Mouse (Mus musculus) kidney, postnatal 4 days (tissue): Measurements from ENCODE around the gene Pcyt1a.
"Not testable (repeated sequence)": the region's sequence is repeated elsewhere in the genome, so short reads cannot be mapped to it uniquely, and the experiment has no call there.

Experiments
- DNase-seq, 2 experiments: peaks; one replicate each; pipeline ENCODE4 v3.0.0; 2021; ENCODE audit warnings: mixed read lengths in 2 of 2

The Pcyt1a gene

DNA sequence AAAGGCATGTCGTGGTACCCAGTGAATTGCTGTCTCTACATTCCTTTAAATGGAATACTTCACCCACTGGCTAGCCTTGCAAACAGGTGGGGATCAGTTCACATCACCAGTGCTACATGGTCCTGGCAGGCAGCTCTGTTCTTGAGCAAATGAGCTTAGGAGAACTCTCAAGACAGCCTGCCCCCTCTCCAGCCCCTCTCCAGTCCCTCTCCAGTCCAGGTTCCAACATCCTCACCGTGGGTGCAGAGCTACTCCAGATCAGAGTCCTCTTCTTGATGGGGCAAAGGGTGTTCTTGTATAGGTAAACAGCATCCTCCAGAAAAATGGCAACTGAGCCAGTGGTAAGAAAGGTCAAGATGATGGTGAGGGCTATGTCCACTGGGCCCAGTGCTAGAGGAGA lies 48.7 kb downstream of the Pcyt1a start:
- no peak for DNase-seq

DNA sequence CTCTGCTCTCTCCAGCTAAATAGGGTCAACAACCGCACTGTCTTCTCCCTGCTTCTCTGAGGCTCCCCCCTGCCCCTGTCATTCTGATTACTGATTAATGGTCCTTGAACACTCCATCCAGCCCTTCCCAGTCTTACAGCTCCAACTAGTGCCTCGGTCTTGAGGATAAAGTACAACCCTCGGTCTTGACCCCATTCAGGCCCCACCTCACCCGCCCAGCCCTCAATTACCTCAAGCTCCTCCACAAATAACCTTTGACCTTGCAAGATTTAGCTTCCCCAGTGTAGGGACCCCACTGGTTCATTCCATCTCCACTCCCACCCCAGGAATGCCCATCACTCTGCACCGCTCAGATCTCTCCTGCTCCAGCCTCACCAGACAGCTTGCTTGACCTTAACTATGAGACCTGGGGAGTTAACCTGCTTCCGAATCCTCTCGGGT lies 53.7 kb downstream of the Pcyt1a start:
- peak in 1 of 2 experiments; percentile 55 for DNase-seq

- no peak for DNase-seq
These were observed 54.5 kb downstream of the Pcyt1a start for GRCm38 (mm10) chr16:32485209-32485608.

GRCm38 (mm10) chr16:32486046-32486445 lies 55.3 kb downstream of the Pcyt1a start:
- DNase-seq, result peak in 1 of 2 experiments; percentile 36

DNA sequence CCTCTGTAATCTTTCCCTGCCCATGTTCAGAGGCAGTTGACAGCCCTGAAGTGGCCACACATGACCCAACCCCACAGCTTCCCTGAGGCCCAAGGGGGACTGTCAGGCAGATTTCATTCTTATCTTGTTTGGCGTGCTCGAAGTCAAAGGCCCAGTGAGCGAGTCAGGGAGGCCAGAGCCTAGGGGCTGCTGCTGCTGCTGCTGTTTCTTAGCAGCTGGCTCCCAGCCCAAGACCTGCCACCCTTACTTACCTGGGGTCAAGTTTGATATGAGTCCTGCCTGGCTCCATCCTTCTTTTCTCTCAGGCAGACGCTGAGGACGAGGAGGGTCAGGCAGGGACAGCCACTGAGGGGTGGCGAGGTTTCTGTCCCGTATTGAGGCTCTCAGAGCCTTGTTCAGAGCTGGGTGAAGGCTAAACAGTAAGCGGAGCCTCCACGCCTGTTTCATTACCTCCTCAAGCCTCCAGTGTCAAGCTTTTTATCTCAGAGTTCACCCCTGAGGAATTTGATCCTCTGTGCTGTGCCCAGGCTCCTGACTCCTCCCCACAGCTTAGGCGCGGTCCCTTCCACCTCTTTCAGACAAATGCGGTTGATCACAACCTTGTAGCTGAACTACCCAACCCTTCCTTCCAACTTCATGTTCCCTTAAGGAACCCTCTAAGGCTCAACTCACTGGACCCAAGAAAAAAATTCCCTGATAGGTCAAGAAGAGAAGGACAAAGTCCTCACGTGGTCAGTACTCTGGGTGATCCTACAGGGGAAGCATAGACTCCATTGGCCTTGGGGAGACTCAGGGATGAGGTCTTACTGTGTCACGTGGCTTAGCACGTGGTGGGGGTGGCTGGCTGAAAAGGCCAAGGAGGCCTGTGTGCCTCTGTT lies 56.8 kb downstream of the Pcyt1a start, which contains the start of gene Slc51a:
Slc51a (minus strand) TSS at position 646 of the 878 bp plus-strand sequence.
- DNase-seq, result no peak

- no peak for DNase-seq
These were observed 58.2 kb downstream of the Pcyt1a start for GRCm38 (mm10) chr16:32488939-32489338.

DNA sequence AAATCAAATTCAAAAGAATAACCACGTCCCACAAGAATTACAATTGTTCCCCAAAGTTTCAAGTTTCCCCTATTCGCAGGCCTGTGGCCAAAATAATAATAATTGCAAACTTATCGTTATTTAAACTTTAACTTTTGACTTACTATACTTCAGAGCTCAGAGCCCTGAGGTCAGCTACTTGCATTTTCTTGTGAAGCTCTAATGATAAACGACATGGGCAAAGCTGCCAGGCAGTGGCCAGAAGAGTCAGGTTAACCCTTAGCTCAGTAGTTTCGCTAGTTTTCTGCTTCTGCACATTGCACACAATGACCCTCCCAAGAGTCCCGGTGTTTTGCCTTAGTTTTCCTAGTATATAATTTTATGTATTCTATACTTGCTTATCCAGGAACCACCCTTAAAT lies 63.6 kb downstream of the Pcyt1a start:
- DNase-seq, result not testable (repeated sequence)

GRCm38 (mm10) chr16:32495965-32496364 lies 65.2 kb downstream of the Pcyt1a start, which contains the start of gene Zdhhc19:
Gene Zdhhc19, plus strand, starts transcription at chr16:32496265.
- DNase-seq, result no peak

GRCm38 (mm10) chr16:32498996-32499395 lies 68.3 kb downstream of the Pcyt1a start:
- no peak for DNase-seq

DNA sequence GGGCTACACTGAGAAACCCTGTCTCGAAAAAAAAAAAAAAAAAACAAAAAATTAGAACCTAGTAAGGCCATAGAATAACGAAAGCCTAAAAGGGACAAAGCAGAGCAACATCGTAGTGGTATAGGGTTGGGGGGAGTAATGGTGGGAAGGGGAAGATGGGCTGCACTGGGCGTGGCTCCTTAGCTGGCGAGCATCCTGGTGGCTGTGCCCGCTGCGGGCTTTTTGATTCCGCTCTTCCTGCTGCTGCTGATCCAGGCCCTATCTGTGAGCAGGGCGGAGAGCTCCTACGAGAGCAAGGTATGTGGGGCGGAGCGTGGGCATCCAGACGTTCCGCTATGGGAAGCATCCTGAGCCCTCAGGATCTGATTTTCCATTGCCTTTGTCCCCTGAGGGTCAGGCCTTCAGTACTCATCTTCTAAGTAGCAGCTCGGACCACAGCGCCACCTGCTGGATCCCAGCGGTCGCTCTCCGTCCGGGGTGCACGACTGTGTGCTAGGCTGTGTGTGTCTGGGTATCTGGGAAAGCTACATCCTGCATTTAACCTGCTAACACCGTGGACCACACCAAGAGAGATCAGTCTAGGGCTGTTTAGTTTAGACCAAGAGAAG lies 68.8 kb downstream of the Pcyt1a start:
- peak; percentile 94 for DNase-seq

- DNase-seq, result no peak
These were observed 70.7 kb downstream of the Pcyt1a start for GRCm38 (mm10) chr16:32501459-32501858.

GRCm38 (mm10) chr16:32502621-32503335 lies 72.1 kb downstream of the Pcyt1a start:
- no peak for DNase-seq

GRCm38 (mm10) chr16:32503633-32504032 lies 72.9 kb downstream of the Pcyt1a start:
- DNase-seq, result no peak

DNA sequence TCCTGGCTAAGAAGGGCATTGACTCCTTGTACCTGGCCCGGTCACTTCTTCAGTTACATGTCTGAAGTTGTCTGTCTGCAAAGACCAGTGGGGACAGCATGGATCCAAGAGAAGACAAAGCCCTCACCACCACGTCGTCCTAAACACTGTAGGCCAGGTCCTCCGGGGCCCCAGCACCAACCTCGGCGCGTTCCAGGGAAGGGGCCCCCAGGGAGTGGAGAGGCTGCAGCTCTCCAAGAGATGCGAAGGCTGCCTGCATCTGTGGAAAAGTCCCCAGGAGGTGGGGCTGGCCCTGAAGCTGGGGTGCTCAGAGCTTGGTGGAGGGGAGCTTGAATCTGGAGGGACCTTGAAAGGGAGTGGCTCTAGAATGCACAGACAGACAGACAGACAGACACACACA lies 75.6 kb downstream of the Pcyt1a start:
- DNase-seq, result no peak

DNA sequence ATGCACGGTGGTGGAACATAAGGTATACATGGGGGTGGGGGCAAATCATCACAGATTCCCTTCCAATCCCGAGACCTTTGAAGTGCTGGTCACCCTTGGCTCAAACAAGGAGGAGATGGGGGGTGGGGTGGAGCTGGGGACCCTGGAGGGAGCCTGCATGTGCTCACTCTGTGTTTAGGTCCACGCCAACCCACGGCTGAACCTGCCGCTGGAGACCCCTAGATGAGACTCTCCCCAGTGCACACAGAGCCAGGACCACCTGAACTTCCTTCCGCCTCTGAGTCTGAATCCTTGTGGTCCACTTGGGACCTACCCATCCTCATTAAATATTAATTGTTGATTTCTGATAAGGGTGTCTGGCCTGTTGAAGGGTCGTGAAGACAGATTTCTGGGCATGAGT lies 76.1 kb downstream of the Pcyt1a start:
- no peak for DNase-seq

GRCm38 (mm10) chr16:32507407-32507806 lies 76.7 kb downstream of the Pcyt1a start:
- DNase-seq, result peak; percentile 71 to 73

GRCm38 (mm10) chr16:32508035-32508434 lies 77.3 kb downstream of the Pcyt1a start:
- DNase-seq, result no peak

DNA sequence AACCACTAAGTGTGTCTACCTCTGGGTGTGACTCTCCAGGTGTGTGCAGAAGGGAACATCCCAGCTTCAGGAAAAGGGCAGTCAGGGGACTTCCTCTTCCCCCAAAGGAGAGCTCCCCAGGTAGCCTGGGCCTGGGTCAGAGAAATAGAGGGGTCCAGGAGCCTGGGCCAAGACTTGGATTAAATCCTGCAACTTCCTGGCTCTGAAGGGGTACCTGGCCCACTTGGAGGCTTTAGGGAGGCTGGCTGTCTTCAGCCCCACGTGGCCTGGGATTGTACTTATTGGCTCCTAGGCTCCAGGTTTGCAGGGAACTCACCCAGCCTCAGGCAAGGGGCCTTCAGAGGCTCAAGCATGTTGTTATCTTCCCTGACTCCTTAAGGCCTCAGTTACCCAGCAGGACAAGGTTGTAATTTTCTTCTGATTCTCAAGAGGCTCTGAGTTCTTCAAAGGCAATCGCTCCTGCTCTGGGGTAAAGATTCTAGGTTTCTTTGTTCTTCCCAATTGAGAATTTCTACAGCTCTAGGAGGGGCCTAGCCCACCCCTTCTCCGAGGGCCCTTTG lies 77.9 kb downstream of the Pcyt1a start:
- DNase-seq, result no peak

- no peak for DNase-seq
These were observed 78.6 kb downstream of the Pcyt1a start for GRCm38 (mm10) chr16:32509066-32509942.

DNA sequence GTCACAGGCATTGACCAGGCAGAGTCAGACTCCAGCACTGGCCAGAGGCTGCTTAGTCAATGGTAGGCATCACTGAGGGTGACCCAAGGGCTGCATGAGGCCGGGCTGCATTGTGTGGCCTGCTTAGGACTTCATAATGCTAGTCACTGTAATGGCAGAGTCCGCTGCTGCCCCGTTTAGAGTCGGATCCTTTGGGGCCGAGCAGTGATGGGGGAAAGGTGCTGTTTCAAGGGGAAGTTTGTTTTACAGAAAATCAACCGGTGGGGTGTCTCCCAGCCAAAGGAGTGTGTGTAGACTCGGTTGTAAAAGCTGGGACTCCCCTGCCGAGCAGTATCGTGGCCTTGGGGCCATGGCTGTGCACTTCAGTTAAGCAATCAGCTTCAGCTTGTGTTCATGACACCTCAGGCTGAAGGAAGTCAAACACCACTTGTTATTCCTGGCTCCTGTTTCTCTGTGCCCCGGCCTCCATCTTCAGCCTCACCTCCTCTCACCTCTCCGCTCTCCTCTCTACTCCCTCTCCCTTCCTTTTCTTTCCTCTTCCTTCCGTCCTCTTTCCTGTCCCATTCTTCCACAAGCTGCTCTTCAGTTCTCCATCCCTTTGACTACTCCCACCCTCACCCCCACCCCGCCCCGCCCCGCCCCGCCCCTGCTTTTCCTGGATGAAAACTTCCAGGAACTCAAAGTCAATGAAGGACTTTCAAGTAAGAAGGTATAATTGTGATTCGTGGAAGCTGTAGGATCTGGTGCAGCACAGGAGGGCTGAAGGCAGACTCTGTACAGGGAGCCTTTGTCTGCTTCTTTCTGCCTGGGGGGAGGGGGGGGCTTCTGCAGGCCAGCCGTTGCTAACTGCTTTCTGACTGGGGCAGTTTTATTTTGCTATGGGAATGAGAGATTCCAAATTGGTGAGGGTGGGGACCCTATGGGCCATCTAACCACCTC lies 79.9 kb downstream of the Pcyt1a start:
- no peak for DNase-seq

DNA sequence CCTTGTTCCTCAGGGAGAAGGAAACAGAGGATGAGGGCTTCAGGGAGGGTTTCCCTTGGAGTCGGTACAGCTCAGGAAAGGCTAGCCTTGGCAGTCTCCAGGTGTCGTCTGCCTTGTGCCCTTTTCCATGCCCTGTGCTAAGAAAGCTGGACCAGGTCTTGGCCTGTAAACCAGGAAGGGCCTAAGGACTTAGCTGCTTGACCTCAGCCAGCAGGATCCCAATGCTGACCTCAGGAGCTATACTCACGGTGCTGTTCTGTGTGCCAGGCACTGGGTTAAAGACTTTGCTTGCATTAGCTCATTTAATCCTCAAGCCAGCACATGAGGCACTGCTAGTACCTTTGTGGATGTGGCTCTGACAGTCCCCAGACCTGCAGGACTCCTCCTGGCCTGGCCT lies 80.6 kb downstream of the Pcyt1a start:
- DNase-seq, result no peak
